Mouse (Mus musculus) forebrain, embryonic 11.5 days (tissue): ENCODE results near the gene Col5a3. TPM values are rescaled to one million over a fixed set of nuclear protein-coding genes. Genes with fewer than 3 reads are reported as not detected.

ENCODE experiments used
- ATAC-seq: fragments of 200-750 bp; cut with Nextera tagmentation; replicated peaks from 2 replicates; pipeline ENCODE4 v1.8.0; 2017; ENCODE audit warnings: moderate TSS enrichment; ENCODE audit not compliant: low FRiP score
- DNase-seq: peaks from one replicate; pipeline ENCODE4 v3.0.0-alpha.2; 2017; ENCODE audit warnings: low spot score
- H3K27ac ChIP-seq: fragments of 300-500 bp; sonication (generic); 2 replicates; pipeline ENCODE4 v1.5.1; 2014; ENCODE audit warnings: low read depth, low read length
- H3K27me3 ChIP-seq: fragments of 300-500 bp; sonication (generic); 2 replicates; pipeline ENCODE4 v1.6.1; 2014; ENCODE audit warnings: mild to moderate bottlenecking, low read length, mixed read lengths; ENCODE audit not compliant: control insufficient read depth, insufficient read depth
- H3K36me3 ChIP-seq: fragments of 300-500 bp; sonication (generic); 2 replicates; pipeline ENCODE4 v1.6.1; 2014; ENCODE audit warnings: mild to moderate bottlenecking, low read length, moderate library complexity, mixed read lengths; ENCODE audit not compliant: control insufficient read depth, insufficient read depth
- H3K4me1 ChIP-seq: fragments of 300-500 bp; sonication (generic); replicated peaks from 2 replicates; pipeline ENCODE4 v1.6.1; 2014; ENCODE audit warnings: low read length, mixed read lengths; ENCODE audit not compliant: control insufficient read depth, insufficient read depth
- H3K4me2 ChIP-seq: fragments of 300-500 bp; sonication (generic); 2 replicates; pipeline ENCODE4 v1.6.1; 2014; ENCODE audit warnings: low read depth, mild to moderate bottlenecking, low read length, moderate library complexity, mixed read lengths; ENCODE audit not compliant: severe bottlenecking
- H3K4me3 ChIP-seq: fragments of 300-500 bp; sonication (generic); 2 replicates; pipeline ENCODE4 v1.5.1; 2014; ENCODE audit warnings: low read depth, low read length
- H3K9ac ChIP-seq: fragments of 300-500 bp; sonication (generic); 2 replicates; pipeline ENCODE4 v1.6.1; 2014; ENCODE audit warnings: low read length
- H3K9me3 ChIP-seq: fragments of 300-500 bp; sonication (generic); 2 replicates; pipeline ENCODE4 v1.6.1; 2016; ENCODE audit warnings: low read length, mixed read lengths; ENCODE audit not compliant: control insufficient read depth
- WGBS: fragments of 180-500 bp; shearing (Covaris S2); extraction: QIAGEN DNeasy Blood & Tissue Kit; methylation state at CpG from one replicate; pipeline ENCODE4 v1.1.7; 2014; 5-methylcytosine and 5-hydroxymethylcytosine counted together
- polyA plus RNA-seq: library from polyadenylated mRNA; unstranded; fragments of >200 nt; fragmentation: Nextera tagmentation; extraction: Ambion mirVana; gene quantifications from 2 replicates; pipeline ENCODE4 v1.2.1, GENCODE M21; 2014

Gene Col5a3
- polyA plus RNA-seq, 1 experiment from 2014 or later: 0.52 TPM

- Histone ChIP-seq H3K9me3 (no peaks in the 10 kb centered on the region), H3K27ac (no peak overlapping the region), H3K36me3 (no peaks in the 10 kb centered on the region), H3K4me1 (0 out of 2 replicates have a peak, but pooled peaks cover 2% of the 10 kb centered on the region), H3K9ac (no peak overlapping the region), H3K4me3 (no peak overlapping the region), H3K4me2 (no peak overlapping the region), H3K27me3 (no peaks in the 10 kb centered on the region)
- WGBS: 62% methylated on average over 3 of the region's 3 CpGs
- ATAC-seq (no peak), DNase-seq (no peak)
Observed at GRCm38 (mm10) chr9:20790345-20790744, 24.5 kb downstream of the Col5a3 start.

- no peaks in the 10 kb centered on the region for H3K9me3 ChIP-seq
- no peak overlapping the region for H3K4me2 ChIP-seq
- H3K4me1 ChIP-seq: 0 out of 2 replicates have a peak, but pooled peaks cover 2% of the 10 kb centered on the region
- ATAC-seq: no peak
- no peak for DNase-seq
- no peak overlapping the region for H3K9ac ChIP-seq
- 82% methylated on average over 3 of the region's 4 CpGs for WGBS
- H3K4me3 ChIP-seq: no peak overlapping the region
- H3K27ac ChIP-seq: no peak overlapping the region
- H3K27me3 ChIP-seq: no peaks in the 10 kb centered on the region
- no peaks in the 10 kb centered on the region for H3K36me3 ChIP-seq
Observed at GRCm38 (mm10) chr9:20789651-20790050, 25.2 kb downstream of the Col5a3 start.

- H3K36me3 ChIP-seq: no peaks in the 10 kb centered on the region
- DNase-seq (no peak), ATAC-seq (no peak)
- H3K4me1 ChIP-seq: no peaks in the 10 kb centered on the region
- H3K4me3 ChIP-seq: no peak overlapping the region
- no peak overlapping the region for H3K4me2 ChIP-seq
- no peaks in the 10 kb centered on the region for H3K27me3 ChIP-seq
- H3K9ac ChIP-seq: no peak overlapping the region
- no peaks in the 10 kb centered on the region for H3K9me3 ChIP-seq
- no peak overlapping the region for H3K27ac ChIP-seq
- 77% methylated on average over 8 of the region's 8 CpGs for WGBS
Observed at GRCm38 (mm10) chr9:20787992-20788391, 26.9 kb downstream of the Col5a3 start.

- H3K27me3 ChIP-seq: no peaks in the 10 kb centered on the region
- H3K4me3 ChIP-seq: no peak overlapping the region
- H3K9ac ChIP-seq: no peak overlapping the region
- no peak for DNase-seq
- no peak overlapping the region for H3K4me2 ChIP-seq
- WGBS: 77% methylated on average over 6 of the region's 6 CpGs
- no peak overlapping the region for H3K27ac ChIP-seq
- H3K4me1 ChIP-seq: no peaks in the 10 kb centered on the region
- H3K9me3 ChIP-seq: no peaks in the 10 kb centered on the region
- H3K36me3 ChIP-seq: no peaks in the 10 kb centered on the region
- no peak for ATAC-seq
Observed at GRCm38 (mm10) chr9:20785055-20785454, 29.8 kb downstream of the Col5a3 start.

- Histone ChIP-seq H3K4me2 (no peak overlapping the region), H3K27me3 (no peaks in the 10 kb centered on the region), H3K4me1 (no peaks in the 10 kb centered on the region), H3K9ac (no peak overlapping the region), H3K9me3 (no peaks in the 10 kb centered on the region), H3K4me3 (no peak overlapping the region), H3K36me3 (no peaks in the 10 kb centered on the region), H3K27ac (no peak overlapping the region)
- 80% methylated on average over 3 of the region's 3 CpGs for WGBS
- ATAC-seq (no peak), DNase-seq (no peak)
Observed at GRCm38 (mm10) chr9:20781286-20781685, 33.6 kb downstream of the Col5a3 start.

GRCm38 (mm10) chr9:20765274-20765673 lies 49.6 kb downstream of the Col5a3 start:
- 81% methylated on average over 2 of the region's 2 CpGs for WGBS
- no peak overlapping the region for H3K27ac ChIP-seq
- DNase-seq: no peak
- H3K9ac ChIP-seq: no peak overlapping the region
- no peaks in the 10 kb centered on the region for H3K36me3 ChIP-seq
- no peaks in the 10 kb centered on the region for H3K27me3 ChIP-seq
- 0 out of 2 replicates have a peak, but pooled peaks cover 2% of the 10 kb centered on the region for H3K4me1 ChIP-seq
- no peak for ATAC-seq
- H3K4me3 ChIP-seq: no peak overlapping the region
- H3K4me2 ChIP-seq: no peak overlapping the region
- H3K9me3 ChIP-seq: no peaks in the 10 kb centered on the region

GRCm38 (mm10) chr9:20763099-20763498 lies 51.8 kb downstream of the Col5a3 start:
- Histone ChIP-seq H3K9ac (no peak overlapping the region), H3K27ac (no peak overlapping the region), H3K27me3 (no peaks in the 10 kb centered on the region), H3K4me1 (0 out of 2 replicates have a peak, but pooled peaks cover 2% of the 10 kb centered on the region), H3K4me3 (no peak overlapping the region), H3K9me3 (no peaks in the 10 kb centered on the region), H3K4me2 (no peak overlapping the region), H3K36me3 (no peaks in the 10 kb centered on the region)
- 95% methylated on average over 1 of the region's 1 CpGs for WGBS
- DNase-seq (no peak), ATAC-seq (no peak)

- WGBS: 45% methylated on average over 7 of the region's 7 CpGs
- DNase-seq (no peak), ATAC-seq (peak; percentile 74)
- H3K27me3 ChIP-seq: no peaks in the 10 kb centered on the region
- 0 out of 2 replicates have a peak, but pooled peaks cover 2% of the 10 kb centered on the region for H3K4me1 ChIP-seq
- no peak overlapping the region for H3K9ac ChIP-seq
- no peak overlapping the region for H3K27ac ChIP-seq
- no peak overlapping the region for H3K4me3 ChIP-seq
- no peaks in the 10 kb centered on the region for H3K36me3 ChIP-seq
- H3K4me2 ChIP-seq: no peak overlapping the region
- no peaks in the 10 kb centered on the region for H3K9me3 ChIP-seq
Observed at GRCm38 (mm10) chr9:20762197-20762961, 52.5 kb downstream of the Col5a3 start.

- no peak overlapping the region for H3K4me2 ChIP-seq
- no peaks in the 10 kb centered on the region for H3K27me3 ChIP-seq
- H3K9me3 ChIP-seq: no peaks in the 10 kb centered on the region
- no peak overlapping the region for H3K27ac ChIP-seq
- ATAC-seq: no peak
- no peak for DNase-seq
- H3K4me1 ChIP-seq: 0 out of 2 replicates have a peak, but pooled peaks cover 2% of the 10 kb centered on the region
- H3K9ac ChIP-seq: no peak overlapping the region
- 78% methylated on average over 3 of the region's 3 CpGs for WGBS
- H3K36me3 ChIP-seq: no peaks in the 10 kb centered on the region
- no peak overlapping the region for H3K4me3 ChIP-seq
Observed at GRCm38 (mm10) chr9:20761388-20761787, 53.5 kb downstream of the Col5a3 start.
